Mouse (Mus musculus): ENCODE measurements around the gene Aasdh.
A peak's percentile ranks its signal among the peaks of the same experiment; 100 is the strongest.

Gene Aasdh

GRCm38 (mm10) chr5:76837018-76837417 lies 68.3 kb downstream of the Aasdh start:
- no peak for DNase-seq

GRCm38 (mm10) chr5:76832529-76833210 lies 72.6 kb downstream of the Aasdh start:
- no peak for DNase-seq

- DNase-seq = peak; percentile 40
Measured at GRCm38 (mm10) chr5:76828527-76829240, 76.6 kb downstream of the Aasdh start.

All from right cerebral cortex, postnatal 14 days (tissue).